Mouse (Mus musculus) hindbrain, embryonic 15.5 days (tissue): ENCODE results near the gene Cd3eap. TPM values are rescaled to one million over a fixed set of nuclear protein-coding genes. Genes with fewer than 3 reads are reported as not detected.
A peak's percentile ranks its signal among the peaks of the same experiment; 100 is the strongest.

ENCODE experiments used
- ATAC-seq: fragments of 200-750 bp; cut with Nextera tagmentation; 2 replicates; pipeline ENCODE4 v1.8.0; 2017; ENCODE audit warnings: low read depth, moderate number of reproducible peaks, moderate TSS enrichment; ENCODE audit not compliant: low FRiP score
- H3K27ac ChIP-seq: fragments of 300-500 bp; sonication (generic); replicated peaks from 2 replicates; pipeline ENCODE4 v1.5.1; 2015; ENCODE audit warnings: mild to moderate bottlenecking, inconsistent platforms
- H3K27me3 ChIP-seq: fragments of 300-500 bp; sonication (generic); 2 replicates; pipeline ENCODE4 v1.6.1; 2015; ENCODE audit warnings: control low read depth, inconsistent platforms
- H3K36me3 ChIP-seq: fragments of 300-500 bp; sonication (generic); 2 replicates; pipeline ENCODE4 v1.6.1; 2015; ENCODE audit warnings: control low read depth, inconsistent platforms
- H3K4me1 ChIP-seq: fragments of 300-500 bp; sonication (generic); replicated peaks from 2 replicates; pipeline ENCODE4 v1.6.1; 2015; ENCODE audit warnings: control low read depth, inconsistent platforms
- H3K4me2 ChIP-seq: fragments of 300-500 bp; sonication (generic); 2 replicates; pipeline ENCODE4 v1.6.1; 2015; ENCODE audit warnings: moderate library complexity, mild to moderate bottlenecking, inconsistent platforms
- H3K4me3 ChIP-seq: fragments of 300-500 bp; sonication (generic); 2 replicates; pipeline ENCODE4 v1.5.1; 2015; ENCODE audit warnings: mild to moderate bottlenecking, inconsistent platforms
- H3K9ac ChIP-seq: fragments of 300-500 bp; sonication (generic); 2 replicates; pipeline ENCODE4 v1.6.1; 2015; ENCODE audit warnings: inconsistent platforms
- H3K9me3 ChIP-seq: fragments of 300-500 bp; sonication (generic); 2 replicates; pipeline ENCODE4 v1.6.1; 2016; ENCODE audit warnings: control low read depth, inconsistent platforms
- WGBS: fragments of 180-500 bp; shearing (Covaris S2); methylation state at CpG from one replicate; pipeline ENCODE4 v1.1.7; 2015; 5-methylcytosine and 5-hydroxymethylcytosine counted together
- polyA plus RNA-seq: library from polyadenylated mRNA; unstranded; fragments of >200 nt; fragmentation: Nextera tagmentation; extraction: Ambion mirVana; gene quantifications from 2 replicates; pipeline ENCODE4 v1.2.1, GENCODE M21; 2015

Cd3eap gene
- polyA plus RNA-seq, 1 experiment from 2014 or later = 22.5 TPM

DNA sequence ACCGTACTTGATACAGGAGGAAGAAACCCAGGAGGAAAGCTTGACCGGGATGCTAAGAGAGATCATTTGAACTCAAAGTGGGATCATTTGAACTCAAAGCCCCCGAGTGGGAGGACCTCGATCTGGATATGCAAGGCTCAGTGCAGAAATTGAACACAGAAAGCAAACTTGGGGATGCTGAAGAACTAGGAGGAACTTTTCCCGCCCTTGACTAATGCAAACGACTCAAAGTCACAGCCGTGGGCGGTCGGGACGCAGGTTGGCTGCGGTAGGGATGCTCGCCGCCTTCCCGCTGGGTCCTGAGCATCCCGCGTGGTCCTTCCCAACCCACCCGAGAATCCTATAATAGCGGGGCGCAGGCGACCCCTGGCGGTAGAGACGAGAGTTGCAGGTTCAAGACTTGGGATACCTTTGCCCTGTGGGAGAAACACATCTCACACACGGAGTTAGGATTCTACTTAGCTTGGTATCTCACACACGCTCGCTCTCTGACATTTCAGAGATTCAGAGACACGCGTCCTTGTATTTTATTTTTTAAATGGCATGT, 16.7 kb downstream of the Cd3eap start:
- H3K4me3 ChIP-seq = peak overlapping the region; percentile 45
- under 1% methylated on average over 27 of the region's 27 CpGs for WGBS
- H3K4me1 ChIP-seq = peaks cover 49% of the 10 kb centered on the region
- H3K4me2 ChIP-seq = peak overlapping the region; percentile 95
- peak overlapping the region; percentile 45 for H3K9ac ChIP-seq
- no peak for ATAC-seq
- H3K27me3 ChIP-seq = 0 out of 2 replicates have a peak, but pooled peaks cover 14% of the 10 kb centered on the region
- H3K27ac ChIP-seq = no peak overlapping the region
- H3K36me3 ChIP-seq = no peaks in the 10 kb centered on the region
- H3K9me3 ChIP-seq = no peaks in the 10 kb centered on the region

DNA sequence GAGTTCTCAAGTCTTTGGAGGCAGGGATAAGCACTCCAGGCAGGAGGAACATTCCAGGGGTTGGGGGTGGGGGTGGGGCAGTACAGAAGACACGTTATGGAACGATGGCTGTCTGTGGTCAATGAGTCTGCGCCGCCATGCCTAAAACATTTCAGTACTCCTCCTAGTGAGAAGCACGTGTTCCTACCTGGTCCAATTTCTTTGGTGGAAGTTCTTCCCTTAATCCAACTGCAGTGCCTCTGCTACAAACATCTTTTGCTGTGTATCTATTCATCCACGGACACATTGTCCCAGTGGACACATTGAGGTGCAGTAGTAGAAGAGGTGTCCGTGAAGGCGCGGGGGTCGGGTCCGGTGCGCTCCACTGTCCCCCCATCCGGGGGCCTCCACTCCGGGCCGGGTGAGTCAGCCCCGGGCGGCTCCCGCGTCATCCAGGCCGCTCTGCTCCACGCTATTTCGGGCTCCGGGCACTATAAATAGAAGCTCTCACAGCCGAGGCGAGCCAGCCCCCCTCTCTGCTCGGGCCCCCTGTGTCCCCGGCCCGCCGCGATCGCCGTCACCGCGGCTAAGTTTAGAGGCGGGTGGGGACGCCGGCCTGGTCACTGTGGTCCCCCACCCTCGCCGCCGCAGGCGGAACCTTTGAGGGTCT, 17.4 kb downstream of the Cd3eap start:
- H3K4me1 ChIP-seq = peaks cover 49% of the 10 kb centered on the region
- H3K9me3 ChIP-seq = no peaks in the 10 kb centered on the region
- H3K27ac ChIP-seq = no peak overlapping the region
- peak overlapping the region; percentile 95 for H3K4me2 ChIP-seq
- no peak for ATAC-seq
- H3K27me3 ChIP-seq = 0 out of 2 replicates have a peak, but pooled peaks cover 14% of the 10 kb centered on the region
- H3K36me3 ChIP-seq = no peaks in the 10 kb centered on the region
- under 1% methylated on average over 41 of the region's 41 CpGs for WGBS
- peak overlapping the region; percentile 45 for H3K9ac ChIP-seq
- H3K4me3 ChIP-seq = peak overlapping the region; percentile 45

DNA sequence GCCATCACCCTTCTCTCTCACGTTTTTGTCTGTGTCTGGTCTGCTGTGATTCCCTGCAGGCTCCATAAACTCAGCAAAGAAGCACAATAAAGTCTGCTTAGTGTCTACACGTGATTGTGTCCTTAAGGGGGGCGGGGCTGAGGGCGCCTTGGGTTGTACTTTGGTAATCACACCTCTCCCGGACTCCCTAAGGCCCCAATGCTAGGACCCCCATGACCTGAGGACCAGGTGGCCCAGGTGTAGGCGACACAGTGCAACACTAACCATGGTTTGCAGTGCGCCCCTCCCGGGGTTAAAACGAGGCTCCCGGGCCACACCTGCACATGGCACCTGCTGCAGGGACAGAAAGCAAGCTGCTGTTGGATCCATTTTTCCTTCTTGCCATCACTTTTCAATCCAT, 18.0 kb downstream of the Cd3eap start:
- H3K27ac ChIP-seq = no peak overlapping the region
- 0 out of 2 replicates have a peak, but pooled peaks cover 14% of the 10 kb centered on the region for H3K27me3 ChIP-seq
- no peaks in the 10 kb centered on the region for H3K9me3 ChIP-seq
- peaks cover 44% of the 10 kb centered on the region for H3K4me1 ChIP-seq
- H3K36me3 ChIP-seq = no peaks in the 10 kb centered on the region
- no peak overlapping the region for H3K9ac ChIP-seq
- ATAC-seq = no peak
- peak overlapping the region; percentile 95 for H3K4me2 ChIP-seq
- 23% methylated on average over 10 of the region's 10 CpGs for WGBS
- H3K4me3 ChIP-seq = peak overlapping the region; percentile 45

DNA sequence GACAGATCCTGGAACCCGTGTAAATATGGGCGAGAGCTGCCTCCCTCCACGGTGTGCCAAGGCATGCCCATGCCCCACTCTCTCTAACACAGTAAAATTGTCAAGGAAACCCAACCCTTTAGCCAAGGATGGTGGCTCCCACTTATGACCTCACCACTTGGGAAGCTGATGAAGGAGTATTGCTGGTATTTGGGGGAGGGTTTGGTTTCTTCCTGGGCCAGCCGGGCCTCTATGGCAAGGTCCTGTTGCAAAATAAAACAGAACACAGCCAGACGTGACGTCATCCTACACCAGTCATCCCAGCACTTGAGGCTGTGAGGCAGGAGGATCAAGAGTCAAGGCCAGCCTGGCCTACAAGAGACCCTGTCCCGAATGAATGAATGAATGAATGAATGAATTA, 20.7 kb downstream of the Cd3eap start:
- H3K27me3 ChIP-seq = 0 out of 2 replicates have a peak, but pooled peaks cover 14% of the 10 kb centered on the region
- ATAC-seq = no peak
- no peak overlapping the region for H3K9ac ChIP-seq
- no peak overlapping the region for H3K4me3 ChIP-seq
- no peak overlapping the region for H3K27ac ChIP-seq
- peaks cover 27% of the 10 kb centered on the region for H3K4me1 ChIP-seq
- no peaks in the 10 kb centered on the region for H3K36me3 ChIP-seq
- no peak overlapping the region for H3K4me2 ChIP-seq
- WGBS = 76% methylated on average over 7 of the region's 7 CpGs
- no peaks in the 10 kb centered on the region for H3K9me3 ChIP-seq

DNA sequence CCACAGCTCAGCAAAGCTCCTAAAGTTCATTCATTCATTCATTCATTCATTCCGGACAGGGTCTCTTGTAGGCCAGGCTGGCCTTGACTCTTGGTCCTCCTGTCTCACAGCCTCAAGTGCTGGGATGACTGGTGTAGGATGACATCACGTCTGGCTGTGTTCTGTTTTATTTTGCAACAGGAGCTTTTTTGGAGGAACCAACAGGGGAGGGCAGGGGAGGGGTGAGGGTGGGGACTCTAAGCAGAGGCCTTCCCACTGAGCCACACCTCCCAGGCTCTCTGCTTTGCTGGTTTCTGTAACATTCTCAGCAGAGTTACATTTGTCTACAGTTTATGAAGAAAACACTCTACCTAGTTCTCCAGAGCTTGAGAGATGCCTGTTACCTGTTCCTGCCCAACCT, 21.2 kb downstream of the Cd3eap start:
- no peak overlapping the region for H3K4me3 ChIP-seq
- no peak overlapping the region for H3K9ac ChIP-seq
- WGBS = 63% methylated on average over 2 of the region's 2 CpGs
- H3K4me1 ChIP-seq = peaks cover 25% of the 10 kb centered on the region
- H3K4me2 ChIP-seq = no peak overlapping the region
- no peaks in the 10 kb centered on the region for H3K36me3 ChIP-seq
- ATAC-seq = no peak
- no peak overlapping the region for H3K27ac ChIP-seq
- 0 out of 2 replicates have a peak, but pooled peaks cover 14% of the 10 kb centered on the region for H3K27me3 ChIP-seq
- no peaks in the 10 kb centered on the region for H3K9me3 ChIP-seq

DNA sequence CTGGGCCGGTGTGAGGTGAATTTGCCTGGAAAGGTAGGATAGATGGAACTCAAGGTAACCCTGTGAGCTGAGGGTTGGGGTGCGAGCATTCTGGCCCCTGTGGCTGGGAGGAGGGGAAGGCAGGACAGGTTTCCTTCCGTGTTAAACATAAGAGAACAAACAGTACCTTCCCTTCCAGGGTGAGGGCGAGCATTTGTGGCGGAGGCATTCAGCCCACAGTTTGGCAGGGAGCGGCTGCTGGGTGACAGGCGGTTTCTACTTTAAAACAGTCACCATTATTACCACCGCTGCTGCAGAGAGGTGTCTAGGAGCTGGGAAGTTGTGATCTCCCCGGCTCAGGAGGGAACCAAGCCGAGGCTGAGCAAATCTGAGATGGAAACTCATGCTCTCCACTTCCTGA, 22.2 kb downstream of the Cd3eap start:
- H3K4me3 ChIP-seq = no peak overlapping the region
- H3K36me3 ChIP-seq = no peaks in the 10 kb centered on the region
- H3K9ac ChIP-seq = no peak overlapping the region
- H3K4me1 ChIP-seq = peaks cover 19% of the 10 kb centered on the region
- no peaks in the 10 kb centered on the region for H3K9me3 ChIP-seq
- no peak overlapping the region for H3K4me2 ChIP-seq
- H3K27me3 ChIP-seq = 0 out of 2 replicates have a peak, but pooled peaks cover 13% of the 10 kb centered on the region
- 69% methylated on average over 10 of the region's 10 CpGs for WGBS
- no peak overlapping the region for H3K27ac ChIP-seq
- no peak for ATAC-seq

DNA sequence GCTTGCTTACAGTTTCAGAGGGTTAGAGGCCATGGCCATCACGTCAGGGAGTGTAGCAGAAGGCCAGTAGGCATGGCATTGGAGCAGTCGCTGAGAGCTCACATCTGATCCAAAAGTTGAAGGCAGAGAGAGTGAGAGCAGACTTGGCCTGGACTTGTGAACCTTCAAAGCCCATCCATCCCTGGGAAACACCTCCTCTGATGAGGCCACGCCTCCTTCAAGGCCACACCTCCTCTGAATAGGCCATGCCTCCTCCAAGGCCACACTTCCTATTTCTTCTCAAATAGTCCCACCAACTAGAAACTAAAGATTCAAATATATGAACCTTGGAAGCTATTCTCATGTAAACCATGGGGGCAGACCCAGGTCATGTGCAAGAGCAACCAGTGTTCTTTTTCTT, 23.7 kb downstream of the Cd3eap start:
- Histone ChIP-seq H3K36me3 (no peaks in the 10 kb centered on the region), H3K4me3 (no peak overlapping the region), H3K4me1 (peaks cover 12% of the 10 kb centered on the region), H3K27ac (no peak overlapping the region), H3K9ac (no peak overlapping the region), H3K9me3 (no peaks in the 10 kb centered on the region), H3K4me2 (no peak overlapping the region), H3K27me3 (no peaks in the 10 kb centered on the region)
- 45% methylated on average over 3 of the region's 3 CpGs for WGBS
- no peak for ATAC-seq

DNA sequence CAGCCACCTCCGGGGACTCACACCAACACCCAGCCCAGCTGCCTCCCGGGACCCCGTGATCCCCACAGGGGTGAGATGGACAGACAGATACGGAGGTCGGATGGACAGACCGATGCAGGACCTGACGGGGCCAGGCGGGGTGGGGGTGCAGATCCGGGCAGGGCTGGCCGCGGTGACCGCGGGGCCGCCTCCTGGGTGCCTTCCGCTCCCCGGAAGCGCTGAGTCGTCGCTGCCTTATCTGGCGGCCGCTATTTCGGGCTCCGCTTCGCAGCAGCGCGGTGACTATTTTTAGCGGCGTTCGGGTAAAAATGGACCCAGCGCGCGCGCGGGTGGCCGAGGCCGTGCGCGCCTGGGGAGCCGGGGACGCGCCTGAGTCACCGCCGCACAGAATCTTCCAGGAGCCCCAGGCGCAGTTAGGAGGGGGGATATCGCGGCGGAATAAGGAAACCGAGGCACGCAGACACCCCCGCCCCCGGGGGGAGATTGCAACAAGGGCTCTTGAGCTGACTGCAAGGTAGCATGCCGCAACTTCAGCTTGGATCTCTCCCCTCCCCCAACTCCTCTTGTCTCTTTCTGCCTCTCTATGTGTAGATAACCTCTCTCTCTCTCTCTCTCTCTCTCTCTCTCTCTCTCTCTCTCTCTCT, 26.5 kb downstream of the Cd3eap start:
- no peaks in the 10 kb centered on the region for H3K36me3 ChIP-seq
- no peaks in the 10 kb centered on the region for H3K27me3 ChIP-seq
- H3K9me3 ChIP-seq = no peaks in the 10 kb centered on the region
- peak; percentile 62 for ATAC-seq
- peaks cover 12% of the 10 kb centered on the region for H3K4me1 ChIP-seq
- peak overlapping the region; percentile 94 for H3K4me2 ChIP-seq
- H3K4me3 ChIP-seq = peak overlapping the region; percentile 64
- H3K27ac ChIP-seq = peak overlapping the region; percentile 81
- H3K9ac ChIP-seq = peak overlapping the region; percentile 88
- WGBS = under 1% methylated on average over 51 of the region's 52 CpGs

DNA sequence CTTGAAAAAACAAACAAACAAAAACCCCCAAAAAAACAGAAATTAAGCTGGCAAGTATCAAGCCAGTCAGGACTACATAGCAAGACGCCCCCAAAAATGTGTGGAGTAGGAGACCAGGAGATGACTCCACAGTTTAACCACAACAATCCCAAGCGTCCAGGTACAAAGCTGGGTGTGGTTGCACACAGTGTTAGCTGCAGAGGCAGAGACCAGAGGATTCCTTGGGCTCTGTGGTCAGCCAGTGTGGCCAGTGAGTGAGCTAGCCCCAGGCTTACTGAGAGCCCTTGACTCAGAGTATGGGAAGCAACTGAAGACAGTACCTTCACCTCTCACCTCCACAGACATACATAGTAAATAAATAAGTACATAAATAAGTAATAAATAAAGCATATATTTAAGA, 27.4 kb downstream of the Cd3eap start:
- H3K4me2 ChIP-seq = no peak overlapping the region
- no peak overlapping the region for H3K4me3 ChIP-seq
- H3K27me3 ChIP-seq = no peaks in the 10 kb centered on the region
- WGBS = 75% methylated on average over 2 of the region's 2 CpGs
- peaks cover 20% of the 10 kb centered on the region for H3K4me1 ChIP-seq
- H3K36me3 ChIP-seq = no peaks in the 10 kb centered on the region
- no peak overlapping the region for H3K27ac ChIP-seq
- no peaks in the 10 kb centered on the region for H3K9me3 ChIP-seq
- ATAC-seq = no peak
- H3K9ac ChIP-seq = no peak overlapping the region

DNA sequence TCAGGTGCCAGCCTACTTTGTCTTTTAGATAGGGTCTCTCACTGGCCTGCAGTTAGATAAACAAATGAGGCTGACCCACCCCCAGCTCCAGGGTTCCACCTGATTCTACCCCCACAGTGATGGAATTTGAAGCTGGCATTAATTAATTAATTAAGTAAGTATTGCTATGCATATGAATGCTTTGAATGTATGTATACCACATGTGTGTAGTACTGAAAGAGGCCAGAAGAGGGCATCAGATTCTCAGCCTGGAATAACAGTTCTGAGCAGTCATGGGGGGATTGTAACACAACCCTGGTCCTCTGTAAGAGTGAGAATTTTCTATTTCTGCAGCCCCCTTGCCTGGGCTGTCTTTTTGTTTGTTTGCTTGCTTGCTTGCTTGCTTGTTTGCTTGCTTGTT, 30.9 kb downstream of the Cd3eap start:
- Histone ChIP-seq H3K4me3 (no peak overlapping the region), H3K4me1 (peaks cover 29% of the 10 kb centered on the region), H3K9ac (no peak overlapping the region), H3K27me3 (no peaks in the 10 kb centered on the region), H3K27ac (no peak overlapping the region), H3K9me3 (no peaks in the 10 kb centered on the region), H3K36me3 (no peaks in the 10 kb centered on the region), H3K4me2 (no peak overlapping the region)
- no peak for ATAC-seq

DNA sequence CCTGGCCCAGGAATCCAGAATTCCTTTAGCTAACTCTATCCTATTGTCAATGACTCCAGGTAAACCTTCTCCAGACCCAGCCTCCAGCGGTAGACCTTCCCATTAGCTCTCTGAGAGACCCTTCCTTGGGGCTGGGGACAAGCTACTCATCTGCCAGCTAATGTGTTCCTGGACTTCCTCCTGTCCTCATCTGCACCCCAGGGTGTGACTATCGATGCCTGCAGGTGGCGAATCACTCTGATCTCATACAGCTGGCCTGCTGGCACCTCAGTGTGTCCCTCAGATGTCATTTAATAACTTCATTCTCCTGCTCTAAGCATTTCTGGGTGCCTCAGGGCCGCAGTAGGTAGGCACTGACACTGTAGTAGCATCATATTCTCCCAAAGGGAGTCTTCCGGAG, 31.5 kb downstream of the Cd3eap start:
- no peak for ATAC-seq
- Histone ChIP-seq H3K27ac (no peak overlapping the region), H3K4me1 (peaks cover 27% of the 10 kb centered on the region), H3K9ac (0 out of 2 replicates have a peak overlapping the region, but pooled peaks have one; percentile 36), H3K36me3 (no peaks in the 10 kb centered on the region), H3K4me3 (no peak overlapping the region), H3K9me3 (no peaks in the 10 kb centered on the region), H3K27me3 (no peaks in the 10 kb centered on the region), H3K4me2 (peak overlapping the region; percentile 69)
- WGBS = 85% methylated on average over 5 of the region's 5 CpGs

DNA sequence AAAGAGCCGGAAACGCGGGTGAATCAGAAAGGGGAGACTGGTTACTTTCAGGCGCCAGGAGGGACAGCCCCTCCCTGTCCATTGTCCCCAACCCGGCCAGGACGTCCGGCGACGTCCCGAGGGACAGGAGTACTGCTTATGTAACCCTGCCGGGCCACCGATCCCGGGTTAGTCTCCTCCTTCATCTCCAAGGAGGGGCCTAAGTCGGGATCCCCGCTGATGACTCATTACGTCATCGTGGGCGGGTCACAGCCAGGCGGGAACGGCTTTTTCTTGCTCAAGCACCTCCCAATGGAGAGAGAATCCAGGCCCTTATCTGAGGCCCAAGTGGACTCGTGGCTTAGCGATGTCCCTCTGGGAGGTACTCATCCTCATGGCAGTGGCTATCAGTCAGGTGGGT, 32.2 kb downstream of the Cd3eap start:
- peak overlapping the region; percentile 17 for H3K27ac ChIP-seq
- peak; percentile 54; the same call in 1 of the 2 replicates for ATAC-seq
- H3K4me3 ChIP-seq = peak overlapping the region; percentile 37

More for the DNA sequence above, 32.2 kb downstream of the Cd3eap start:
- Histone ChIP-seq H3K9ac (peak overlapping the region; percentile 36; the same call in 1 of the 2 replicates), H3K4me1 (peaks cover 24% of the 10 kb centered on the region), H3K4me2 (peak overlapping the region; percentile 69), H3K9me3 (no peaks in the 10 kb centered on the region), H3K27me3 (no peaks in the 10 kb centered on the region), H3K36me3 (no peaks in the 10 kb centered on the region)
- under 1% methylated on average over 22 of the region's 22 CpGs for WGBS
